Mouse (Mus musculus): ENCODE results near the gene Rgs7. TPM values are rescaled to one million over a fixed set of nuclear protein-coding genes. Genes with fewer than 3 reads are reported as not detected.

Gene Rgs7
- polyA plus RNA-seq, 1 experiment = not detected

DNA sequence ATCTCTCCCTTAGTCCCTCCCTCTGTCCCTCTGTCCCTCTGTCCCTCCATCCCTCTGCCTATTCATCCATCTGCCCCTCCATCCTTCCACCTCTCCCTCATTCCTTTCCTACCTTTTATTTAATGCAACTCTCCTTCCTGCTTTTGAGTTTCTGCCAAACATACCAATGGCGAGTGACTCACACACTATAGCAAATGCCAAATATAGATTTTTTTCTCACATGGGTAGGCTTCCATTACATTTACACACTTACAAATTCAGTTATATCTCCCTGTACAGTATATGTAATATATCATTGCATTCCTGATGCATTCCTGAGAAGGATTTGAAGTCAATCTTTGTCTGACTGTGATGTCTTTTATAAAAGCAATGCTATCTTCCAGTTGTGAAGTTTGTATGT, 202.2 kb downstream of the Rgs7 start:
- TF ChIP-seq CTCF (IDR thresholded peaks at IDR 0.05; ENCODE audit: low read depth, low read length) (no peak), POLR2A (IDR thresholded peaks at IDR 0.05; ENCODE audit: insufficient read depth, low read length) (no peak), EP300 (IDR thresholded peaks at IDR 0.05; ENCODE audit: insufficient read depth, low read depth, low read length) (no peak)
- H3K4me1 ChIP-seq (ENCODE audit: control insufficient read depth, insufficient read depth, low read length) = no peaks in the 10 kb centered on the region
- H3K27ac ChIP-seq (ENCODE audit: insufficient read depth, low read length) = no peak overlapping the region
- no peak overlapping the region for H3K9ac ChIP-seq (ENCODE audit: low read depth, poor library complexity, severe bottlenecking)
- H3K9me3 ChIP-seq (replicated peaks; ENCODE audit: control insufficient read depth, insufficient read depth, low read length, poor library complexity, severe bottlenecking) = no peaks in the 10 kb centered on the region
- H3K36me3 ChIP-seq (ENCODE audit: control insufficient read depth, insufficient read depth, low read length, poor library complexity, severe bottlenecking) = no peaks in the 10 kb centered on the region
- no peak overlapping the region for H3K4me3 ChIP-seq (ENCODE audit: low read depth, low read length)
- H3K27me3 ChIP-seq (ENCODE audit: control insufficient read depth, insufficient read depth, low read length, poor library complexity, severe bottlenecking) = no peaks in the 10 kb centered on the region

- H3K36me3 ChIP-seq (ENCODE audit: control insufficient read depth, insufficient read depth, low read length, poor library complexity, severe bottlenecking) = no peaks in the 10 kb centered on the region
- no peaks in the 10 kb centered on the region for H3K27me3 ChIP-seq (ENCODE audit: control insufficient read depth, insufficient read depth, low read length, poor library complexity, severe bottlenecking)
- no peak overlapping the region for H3K9ac ChIP-seq (ENCODE audit: low read depth, poor library complexity, severe bottlenecking)
- no peak for TF ChIP-seq EP300 (IDR thresholded peaks at IDR 0.05; ENCODE audit: insufficient read depth, low read depth, low read length)
- TF ChIP-seq CTCF (IDR thresholded peaks at IDR 0.05; ENCODE audit: low read depth, low read length) = no peak
- no peak for TF ChIP-seq POLR2A (IDR thresholded peaks at IDR 0.05; ENCODE audit: insufficient read depth, low read length)
- no peak overlapping the region for H3K4me3 ChIP-seq (ENCODE audit: low read depth, low read length)
- H3K9me3 ChIP-seq (replicated peaks; ENCODE audit: control insufficient read depth, insufficient read depth, low read length, poor library complexity, severe bottlenecking) = no peaks in the 10 kb centered on the region
- no peak overlapping the region for H3K27ac ChIP-seq (ENCODE audit: insufficient read depth, low read length)
- no peaks in the 10 kb centered on the region for H3K4me1 ChIP-seq (ENCODE audit: control insufficient read depth, insufficient read depth, low read length)
These were observed 230.0 kb downstream of the Rgs7 start for GRCm38 (mm10) chr1:175262341-175262740.

GRCm38 (mm10) chr1:175259374-175259773, 232.9 kb downstream of the Rgs7 start:
- no peaks in the 10 kb centered on the region for H3K9me3 ChIP-seq (replicated peaks; ENCODE audit: control insufficient read depth, insufficient read depth, low read length, poor library complexity, severe bottlenecking)
- no peaks in the 10 kb centered on the region for H3K4me1 ChIP-seq (ENCODE audit: control insufficient read depth, insufficient read depth, low read length)
- no peaks in the 10 kb centered on the region for H3K36me3 ChIP-seq (ENCODE audit: control insufficient read depth, insufficient read depth, low read length, poor library complexity, severe bottlenecking)
- no peak for TF ChIP-seq EP300 (IDR thresholded peaks at IDR 0.05; ENCODE audit: insufficient read depth, low read depth, low read length)
- TF ChIP-seq CTCF (IDR thresholded peaks at IDR 0.05; ENCODE audit: low read depth, low read length) = no peak
- no peak for TF ChIP-seq POLR2A (IDR thresholded peaks at IDR 0.05; ENCODE audit: insufficient read depth, low read length)
- no peak overlapping the region for H3K9ac ChIP-seq (ENCODE audit: low read depth, poor library complexity, severe bottlenecking)
- H3K27me3 ChIP-seq (ENCODE audit: control insufficient read depth, insufficient read depth, low read length, poor library complexity, severe bottlenecking) = no peaks in the 10 kb centered on the region
- H3K27ac ChIP-seq (ENCODE audit: insufficient read depth, low read length) = no peak overlapping the region
- H3K4me3 ChIP-seq (ENCODE audit: low read depth, low read length) = no peak overlapping the region

GRCm38 (mm10) chr1:175255224-175255623, 237.1 kb downstream of the Rgs7 start:
- no peaks in the 10 kb centered on the region for H3K4me1 ChIP-seq (ENCODE audit: control insufficient read depth, insufficient read depth, low read length)
- no peaks in the 10 kb centered on the region for H3K9me3 ChIP-seq (replicated peaks; ENCODE audit: control insufficient read depth, insufficient read depth, low read length, poor library complexity, severe bottlenecking)
- H3K9ac ChIP-seq (ENCODE audit: low read depth, poor library complexity, severe bottlenecking) = no peak overlapping the region
- no peak overlapping the region for H3K4me3 ChIP-seq (ENCODE audit: low read depth, low read length)
- no peaks in the 10 kb centered on the region for H3K27me3 ChIP-seq (ENCODE audit: control insufficient read depth, insufficient read depth, low read length, poor library complexity, severe bottlenecking)
- H3K27ac ChIP-seq (ENCODE audit: insufficient read depth, low read length) = no peak overlapping the region
- TF ChIP-seq EP300 (IDR thresholded peaks at IDR 0.05; ENCODE audit: insufficient read depth, low read depth, low read length) (no peak), CTCF (IDR thresholded peaks at IDR 0.05; ENCODE audit: low read depth, low read length) (no peak), POLR2A (IDR thresholded peaks at IDR 0.05; ENCODE audit: insufficient read depth, low read length) (no peak)
- H3K36me3 ChIP-seq (ENCODE audit: control insufficient read depth, insufficient read depth, low read length, poor library complexity, severe bottlenecking) = no peaks in the 10 kb centered on the region

GRCm38 (mm10) chr1:175254724-175255123, 237.6 kb downstream of the Rgs7 start:
- TF ChIP-seq CTCF (IDR thresholded peaks at IDR 0.05; ENCODE audit: low read depth, low read length) (no peak), EP300 (IDR thresholded peaks at IDR 0.05; ENCODE audit: insufficient read depth, low read depth, low read length) (no peak), POLR2A (IDR thresholded peaks at IDR 0.05; ENCODE audit: insufficient read depth, low read length) (no peak)
- no peak overlapping the region for H3K9ac ChIP-seq (ENCODE audit: low read depth, poor library complexity, severe bottlenecking)
- H3K36me3 ChIP-seq (ENCODE audit: control insufficient read depth, insufficient read depth, low read length, poor library complexity, severe bottlenecking) = no peaks in the 10 kb centered on the region
- no peak overlapping the region for H3K4me3 ChIP-seq (ENCODE audit: low read depth, low read length)
- H3K27ac ChIP-seq (ENCODE audit: insufficient read depth, low read length) = no peak overlapping the region
- no peaks in the 10 kb centered on the region for H3K27me3 ChIP-seq (ENCODE audit: control insufficient read depth, insufficient read depth, low read length, poor library complexity, severe bottlenecking)
- H3K9me3 ChIP-seq (replicated peaks; ENCODE audit: control insufficient read depth, insufficient read depth, low read length, poor library complexity, severe bottlenecking) = no peaks in the 10 kb centered on the region
- H3K4me1 ChIP-seq (ENCODE audit: control insufficient read depth, insufficient read depth, low read length) = no peaks in the 10 kb centered on the region

DNA sequence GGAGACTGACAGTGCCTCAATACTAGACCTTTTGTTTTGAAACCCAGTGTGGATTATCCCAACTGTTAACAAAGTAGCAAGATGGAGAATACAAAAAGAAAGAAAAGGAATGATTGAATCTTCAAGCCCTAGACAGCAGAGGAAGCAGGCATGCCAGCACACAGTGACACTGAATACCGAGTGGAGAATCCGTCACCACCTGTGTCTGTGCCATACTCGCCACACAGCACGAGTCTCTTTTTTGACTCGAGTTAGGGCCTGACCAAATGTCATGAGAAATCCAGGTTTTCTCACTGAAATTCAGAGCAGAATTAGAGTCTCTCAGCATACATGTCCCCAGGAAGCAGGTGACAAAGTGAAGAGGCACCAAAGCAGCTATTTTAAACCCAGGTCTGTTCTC, 250.2 kb downstream of the Rgs7 start:
- Histone ChIP-seq H3K27ac (ENCODE audit: insufficient read depth, low read length) (no peak overlapping the region), H3K4me3 (ENCODE audit: low read depth, low read length) (no peak overlapping the region), H3K27me3 (ENCODE audit: control insufficient read depth, insufficient read depth, low read length, poor library complexity, severe bottlenecking) (no peaks in the 10 kb centered on the region), H3K9me3 (replicated peaks; ENCODE audit: control insufficient read depth, insufficient read depth, low read length, poor library complexity, severe bottlenecking) (no peaks in the 10 kb centered on the region), H3K9ac (ENCODE audit: low read depth, poor library complexity, severe bottlenecking) (no peak overlapping the region), H3K4me1 (ENCODE audit: control insufficient read depth, insufficient read depth, low read length) (no peaks in the 10 kb centered on the region), H3K36me3 (ENCODE audit: control insufficient read depth, insufficient read depth, low read length, poor library complexity, severe bottlenecking) (no peaks in the 10 kb centered on the region)
- no peak for TF ChIP-seq CTCF (IDR thresholded peaks at IDR 0.05; ENCODE audit: low read depth, low read length)
- no peak for TF ChIP-seq POLR2A (IDR thresholded peaks at IDR 0.05; ENCODE audit: insufficient read depth, low read length)
